Mouse (Mus musculus): ENCODE results near the gene Pabpc4. TPM values are rescaled to one million over a fixed set of nuclear protein-coding genes. Genes with fewer than 3 reads are reported as not detected.
"Not testable (repeated sequence)": the region's sequence is repeated elsewhere in the genome, so short reads cannot be mapped to it uniquely, and the experiment has no call there.

The Pabpc4 gene
- polyA plus RNA-seq, 1 experiment from 2014 or later: 32.9 TPM

DNA sequence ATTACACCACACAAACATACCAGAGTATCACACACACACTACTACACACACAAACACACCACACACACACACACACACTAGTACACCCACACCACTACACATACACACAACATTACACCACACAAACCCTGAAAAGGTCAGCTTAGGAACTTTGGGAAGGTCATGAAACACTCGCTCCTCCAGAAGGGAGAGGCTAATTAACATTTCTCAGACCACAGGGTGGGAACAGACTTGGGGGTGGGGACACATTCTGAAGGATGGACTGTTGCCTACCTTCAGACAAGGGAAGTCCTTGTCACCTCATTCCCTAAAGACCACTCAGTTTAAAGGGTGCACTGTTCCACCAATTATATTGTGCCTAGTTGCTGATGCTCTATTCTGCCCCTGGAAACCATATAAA is 69.8 kb downstream of the Pabpc4 start:
- H3K27me3 ChIP-seq (ENCODE audit: control insufficient read depth, insufficient read depth, low read length); H3K4me1 ChIP-seq (replicated peaks; ENCODE audit: control insufficient read depth, insufficient read depth, low read length); H3K9me3 ChIP-seq (ENCODE audit: control insufficient read depth, low read length); H3K4me2 ChIP-seq (replicated peaks); H3K27ac ChIP-seq; DNase-seq (ENCODE audit: low spot score); H3K4me3 ChIP-seq (replicated peaks; ENCODE audit: low read length); H3K9ac ChIP-seq; ATAC-seq (ENCODE audit: low FRiP score); H3K36me3 ChIP-seq (replicated peaks; ENCODE audit: control insufficient read depth, insufficient read depth): not testable (repeated sequence)
- WGBS: 69% methylated on average over 1 of the region's 1 CpGs

DNA sequence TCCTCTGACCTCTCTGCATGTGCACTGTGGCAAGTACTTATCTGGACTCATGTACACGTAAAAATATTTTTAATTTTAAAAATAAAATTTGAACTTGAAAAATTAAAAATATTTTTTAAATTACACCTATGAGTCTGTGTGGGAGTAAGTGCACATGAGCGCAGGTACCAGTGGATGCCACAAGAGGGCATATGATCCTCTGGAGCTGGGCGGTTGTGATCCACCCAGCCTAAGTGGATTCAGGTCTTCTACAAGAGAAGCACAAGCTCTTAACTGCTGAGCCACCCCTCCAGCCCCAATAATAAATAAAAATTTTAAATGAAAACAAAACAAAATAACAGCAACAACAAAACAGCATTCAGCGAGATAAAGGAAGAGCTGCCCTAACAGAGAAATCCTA is 71.0 kb downstream of the Pabpc4 start:
- ATAC-seq (ENCODE audit: low FRiP score): no peak
- WGBS: 95% methylated on average over 4 of the region's 4 CpGs
- no peak overlapping the region for H3K4me2 ChIP-seq (replicated peaks)

DNA sequence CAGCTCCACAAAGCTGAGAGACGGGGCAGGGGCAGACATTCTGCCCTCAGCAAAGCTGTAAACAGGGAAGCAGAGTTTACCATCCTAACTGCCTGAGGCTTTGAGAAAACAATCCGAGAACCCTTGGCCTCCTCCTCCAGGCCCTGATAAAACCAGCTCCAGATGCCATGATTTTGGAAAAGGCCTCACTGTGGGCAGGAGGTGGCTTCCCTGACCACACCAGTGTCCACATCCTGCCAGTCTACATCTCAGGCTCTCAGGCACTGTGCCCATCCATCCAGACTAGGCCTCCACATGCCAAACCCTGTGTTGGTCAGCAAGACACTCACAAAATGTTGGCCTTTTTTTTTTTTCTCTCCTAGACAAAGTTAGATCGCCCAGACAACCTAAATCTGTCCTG is 72.0 kb downstream of the Pabpc4 start:
- 74% methylated on average over 3 of the region's 3 CpGs for WGBS

More for the DNA sequence above, 71.0 kb downstream of the Pabpc4 start:
- H3K27ac ChIP-seq: no peak overlapping the region
- no peaks in the 10 kb centered on the region for H3K4me1 ChIP-seq (replicated peaks; ENCODE audit: control insufficient read depth, insufficient read depth, low read length)
- H3K4me3 ChIP-seq (replicated peaks; ENCODE audit: low read length): no peak overlapping the region
- H3K9me3 ChIP-seq (ENCODE audit: control insufficient read depth, low read length): no peaks in the 10 kb centered on the region
- H3K27me3 ChIP-seq (ENCODE audit: control insufficient read depth, insufficient read depth, low read length): no peaks in the 10 kb centered on the region
- no peak overlapping the region for H3K9ac ChIP-seq
- H3K36me3 ChIP-seq (replicated peaks; ENCODE audit: control insufficient read depth, insufficient read depth): no peaks in the 10 kb centered on the region
- DNase-seq (ENCODE audit: low spot score): no peak

DNA sequence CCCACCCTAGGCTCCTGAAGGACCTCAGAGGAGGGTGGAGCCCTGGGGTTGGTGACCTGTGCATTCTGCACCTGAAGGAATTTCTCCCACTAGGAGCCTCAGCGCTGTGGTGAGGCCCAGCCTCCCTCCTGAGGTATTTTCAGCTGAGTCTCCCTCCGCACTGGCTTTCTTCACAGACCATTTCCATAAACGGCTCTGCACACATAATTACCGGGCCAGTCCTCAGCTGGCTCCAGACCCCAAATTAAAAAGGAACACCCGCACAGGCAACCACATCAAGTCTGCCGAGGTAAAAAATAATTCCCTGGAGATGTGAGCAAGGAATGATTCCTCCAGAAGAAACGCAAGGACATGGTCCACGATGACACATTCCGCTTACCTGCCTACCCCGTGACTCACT is 73.1 kb downstream of the Pabpc4 start:
- not testable (repeated sequence) for H3K9ac ChIP-seq; DNase-seq (ENCODE audit: low spot score); ATAC-seq (ENCODE audit: low FRiP score); H3K9me3 ChIP-seq (ENCODE audit: control insufficient read depth, low read length); H3K4me2 ChIP-seq (replicated peaks); H3K36me3 ChIP-seq (replicated peaks; ENCODE audit: control insufficient read depth, insufficient read depth); H3K27me3 ChIP-seq (ENCODE audit: control insufficient read depth, insufficient read depth, low read length); H3K27ac ChIP-seq; H3K4me1 ChIP-seq (replicated peaks; ENCODE audit: control insufficient read depth, insufficient read depth, low read length); H3K4me3 ChIP-seq (replicated peaks; ENCODE audit: low read length)
- 81% methylated on average over 10 of the region's 10 CpGs for WGBS

More for the DNA sequence above, 72.0 kb downstream of the Pabpc4 start:
- Histone ChIP-seq H3K36me3 (replicated peaks; ENCODE audit: control insufficient read depth, insufficient read depth) (no peaks in the 10 kb centered on the region), H3K27ac (no peak overlapping the region), H3K9ac (no peak overlapping the region), H3K4me1 (replicated peaks; ENCODE audit: control insufficient read depth, insufficient read depth, low read length) (no peaks in the 10 kb centered on the region), H3K4me3 (replicated peaks; ENCODE audit: low read length) (no peak overlapping the region), H3K9me3 (ENCODE audit: control insufficient read depth, low read length) (no peaks in the 10 kb centered on the region), H3K27me3 (ENCODE audit: control insufficient read depth, insufficient read depth, low read length) (no peaks in the 10 kb centered on the region), H3K4me2 (replicated peaks) (no peak overlapping the region)
- no peak for ATAC-seq (ENCODE audit: low FRiP score)
- no peak for DNase-seq (ENCODE audit: low spot score)

DNA sequence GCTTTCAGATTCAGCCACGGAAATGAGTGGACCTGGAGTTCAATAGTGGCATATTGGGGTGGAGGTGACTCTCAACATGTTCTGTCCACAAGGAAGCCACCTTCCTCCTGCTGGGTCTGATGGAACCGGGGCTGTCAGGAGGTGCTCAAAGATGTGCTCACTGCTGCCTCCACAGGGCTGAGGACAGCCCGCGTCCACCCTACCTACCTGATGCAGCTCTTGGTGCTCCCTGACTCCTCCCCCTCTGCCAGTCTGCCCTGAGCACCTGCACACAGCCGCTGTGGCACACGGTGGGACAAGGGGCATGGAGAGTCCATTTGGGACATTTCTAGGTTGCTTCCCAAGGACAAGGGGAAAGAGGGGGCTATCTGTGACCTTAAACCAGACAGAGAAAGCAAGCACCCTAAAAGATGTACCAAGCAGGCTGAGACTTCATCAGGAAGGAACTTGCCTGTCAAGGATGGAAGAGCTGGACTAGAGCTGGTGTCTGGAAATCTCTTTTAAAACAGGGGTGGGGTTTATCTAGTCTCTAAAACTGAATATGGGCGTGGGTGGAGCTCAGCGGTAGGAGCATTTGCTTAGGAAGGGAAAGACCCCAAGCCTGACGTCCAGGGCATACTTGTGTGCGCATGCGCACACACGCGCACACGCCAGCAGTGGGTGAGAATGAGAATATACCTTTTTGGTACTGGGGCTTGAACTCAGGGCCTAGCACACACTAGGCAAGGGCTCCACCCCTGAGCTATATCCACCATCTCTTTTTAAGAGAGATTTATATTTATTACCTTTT is 73.8 kb downstream of the Pabpc4 start:
- H3K27me3 ChIP-seq (ENCODE audit: control insufficient read depth, insufficient read depth, low read length): peaks cover 6% of the 10 kb centered on the region
- WGBS: 69% methylated on average over 14 of the region's 14 CpGs
- no peaks in the 10 kb centered on the region for H3K4me1 ChIP-seq (replicated peaks; ENCODE audit: control insufficient read depth, insufficient read depth, low read length)
- no peak for DNase-seq (ENCODE audit: low spot score)
- no peak overlapping the region for H3K27ac ChIP-seq
- ATAC-seq (ENCODE audit: low FRiP score): no peak
- no peaks in the 10 kb centered on the region for H3K36me3 ChIP-seq (replicated peaks; ENCODE audit: control insufficient read depth, insufficient read depth)
- no peaks in the 10 kb centered on the region for H3K9me3 ChIP-seq (ENCODE audit: control insufficient read depth, low read length)
- H3K4me2 ChIP-seq (replicated peaks): no peak overlapping the region
- H3K9ac ChIP-seq: no peak overlapping the region
- no peak overlapping the region for H3K4me3 ChIP-seq (replicated peaks; ENCODE audit: low read length)

DNA sequence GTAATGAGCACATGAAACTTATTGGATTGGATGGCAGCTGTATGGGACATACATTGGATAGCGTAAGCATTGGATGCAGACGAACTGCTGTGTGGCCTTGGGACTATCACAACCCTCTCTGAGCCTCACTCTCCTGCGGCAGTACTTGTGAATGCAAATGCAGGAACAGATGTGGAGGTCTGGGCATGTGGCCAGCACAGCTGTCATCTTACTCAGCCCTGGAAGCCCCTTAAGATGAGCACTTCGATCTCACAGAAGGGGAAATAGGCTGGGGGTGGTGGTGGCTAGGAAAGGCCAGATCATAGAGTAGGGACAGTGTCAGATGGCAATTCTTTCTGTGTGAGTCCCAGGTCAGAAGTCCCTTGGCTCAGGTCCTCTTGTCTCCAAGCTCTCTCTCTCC is 75.5 kb downstream of the Pabpc4 start:
- Histone ChIP-seq H3K4me1 (replicated peaks; ENCODE audit: control insufficient read depth, insufficient read depth, low read length) (peaks cover 5% of the 10 kb centered on the region; the same call in 1 of the 2 replicates), H3K4me2 (replicated peaks) (no peak overlapping the region), H3K9ac (no peak overlapping the region), H3K27me3 (ENCODE audit: control insufficient read depth, insufficient read depth, low read length) (peaks cover 23% of the 10 kb centered on the region), H3K9me3 (ENCODE audit: control insufficient read depth, low read length) (no peaks in the 10 kb centered on the region), H3K27ac (no peak overlapping the region), H3K4me3 (replicated peaks; ENCODE audit: low read length) (no peak overlapping the region), H3K36me3 (replicated peaks; ENCODE audit: control insufficient read depth, insufficient read depth) (no peaks in the 10 kb centered on the region)
- 80% methylated on average over 4 of the region's 4 CpGs for WGBS
- DNase-seq (ENCODE audit: low spot score) (no peak), ATAC-seq (ENCODE audit: low FRiP score) (no peak)

DNA sequence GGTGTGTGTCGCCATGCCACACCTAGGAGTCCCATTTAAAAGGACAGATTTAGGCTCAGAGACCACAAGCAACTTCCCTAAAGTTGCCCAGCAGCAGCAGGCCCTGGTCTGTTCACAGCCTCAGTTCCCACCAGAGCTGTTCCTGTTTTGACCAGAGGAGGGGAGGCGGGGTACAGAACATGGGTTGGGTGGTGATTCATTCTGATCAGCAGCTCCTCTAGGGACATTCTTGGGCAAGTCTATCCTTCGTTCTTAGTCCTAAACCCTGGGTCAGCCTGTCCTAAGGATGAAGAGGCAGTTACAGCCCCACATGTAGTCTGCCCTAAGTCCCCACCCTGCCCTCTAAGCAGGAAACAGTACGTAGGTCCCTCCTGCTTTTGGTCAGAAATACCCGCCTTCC is 78.1 kb downstream of the Pabpc4 start:
- no peak for DNase-seq (ENCODE audit: low spot score)
- ATAC-seq (ENCODE audit: low FRiP score): no peak
- H3K36me3 ChIP-seq (replicated peaks; ENCODE audit: control insufficient read depth, insufficient read depth): no peaks in the 10 kb centered on the region
- no peak overlapping the region for H3K4me3 ChIP-seq (replicated peaks; ENCODE audit: low read length)
- WGBS: 84% methylated on average over 5 of the region's 5 CpGs
- H3K9ac ChIP-seq: no peak overlapping the region
- H3K4me1 ChIP-seq (replicated peaks; ENCODE audit: control insufficient read depth, insufficient read depth, low read length): peaks cover 10% of the 10 kb centered on the region; the same call in 1 of the 2 replicates
- no peak overlapping the region for H3K4me2 ChIP-seq (replicated peaks)
- no peak overlapping the region for H3K27ac ChIP-seq
- H3K9me3 ChIP-seq (ENCODE audit: control insufficient read depth, low read length): no peaks in the 10 kb centered on the region
- H3K27me3 ChIP-seq (ENCODE audit: control insufficient read depth, insufficient read depth, low read length): peaks cover 41% of the 10 kb centered on the region

DNA sequence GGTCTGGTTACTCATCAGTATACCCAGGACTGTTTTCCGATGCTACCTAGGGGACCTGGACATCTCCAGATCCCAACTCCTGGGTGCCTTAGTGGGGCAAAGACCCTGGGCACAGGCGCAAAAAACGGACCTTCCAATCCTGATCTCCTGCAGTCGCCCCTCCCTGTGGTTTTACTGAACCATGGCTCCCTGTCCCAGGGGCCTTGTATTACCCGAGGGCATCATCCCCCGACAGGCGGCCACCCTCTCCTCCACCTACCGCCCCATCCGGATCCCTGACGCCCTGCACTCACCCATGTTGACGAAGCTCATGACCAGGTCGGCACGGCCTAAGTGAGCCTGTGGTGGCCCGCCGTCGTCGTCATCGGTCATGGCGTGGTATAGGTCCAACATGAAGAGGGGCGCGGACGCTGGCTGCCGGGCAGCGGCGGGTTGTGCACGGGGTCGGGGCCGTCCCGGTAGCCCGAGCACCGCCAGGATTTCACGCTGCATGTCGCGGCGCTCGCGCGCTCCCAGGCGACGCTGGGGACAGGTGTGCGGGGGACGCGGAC is 80.0 kb downstream of the Pabpc4 start:
- Histone ChIP-seq H3K27ac (no peak overlapping the region), H3K4me1 (replicated peaks; ENCODE audit: control insufficient read depth, insufficient read depth, low read length) (peaks cover 10% of the 10 kb centered on the region; the same call in 1 of the 2 replicates), H3K9me3 (ENCODE audit: control insufficient read depth, low read length) (no peaks in the 10 kb centered on the region), H3K27me3 (ENCODE audit: control insufficient read depth, insufficient read depth, low read length) (peaks cover 41% of the 10 kb centered on the region), H3K4me2 (replicated peaks) (peak overlapping the region; percentile 84), H3K36me3 (replicated peaks; ENCODE audit: control insufficient read depth, insufficient read depth) (peaks cover 5% of the 10 kb centered on the region; the same call in 1 of the 2 replicates), H3K4me3 (replicated peaks; ENCODE audit: low read length) (peak overlapping the region; percentile 45), H3K9ac (peak overlapping the region; percentile 49)
- ATAC-seq (ENCODE audit: low FRiP score): peak; percentile 35
- WGBS: 3% methylated on average over 43 of the region's 43 CpGs
- no peak for DNase-seq (ENCODE audit: low spot score)

DNA sequence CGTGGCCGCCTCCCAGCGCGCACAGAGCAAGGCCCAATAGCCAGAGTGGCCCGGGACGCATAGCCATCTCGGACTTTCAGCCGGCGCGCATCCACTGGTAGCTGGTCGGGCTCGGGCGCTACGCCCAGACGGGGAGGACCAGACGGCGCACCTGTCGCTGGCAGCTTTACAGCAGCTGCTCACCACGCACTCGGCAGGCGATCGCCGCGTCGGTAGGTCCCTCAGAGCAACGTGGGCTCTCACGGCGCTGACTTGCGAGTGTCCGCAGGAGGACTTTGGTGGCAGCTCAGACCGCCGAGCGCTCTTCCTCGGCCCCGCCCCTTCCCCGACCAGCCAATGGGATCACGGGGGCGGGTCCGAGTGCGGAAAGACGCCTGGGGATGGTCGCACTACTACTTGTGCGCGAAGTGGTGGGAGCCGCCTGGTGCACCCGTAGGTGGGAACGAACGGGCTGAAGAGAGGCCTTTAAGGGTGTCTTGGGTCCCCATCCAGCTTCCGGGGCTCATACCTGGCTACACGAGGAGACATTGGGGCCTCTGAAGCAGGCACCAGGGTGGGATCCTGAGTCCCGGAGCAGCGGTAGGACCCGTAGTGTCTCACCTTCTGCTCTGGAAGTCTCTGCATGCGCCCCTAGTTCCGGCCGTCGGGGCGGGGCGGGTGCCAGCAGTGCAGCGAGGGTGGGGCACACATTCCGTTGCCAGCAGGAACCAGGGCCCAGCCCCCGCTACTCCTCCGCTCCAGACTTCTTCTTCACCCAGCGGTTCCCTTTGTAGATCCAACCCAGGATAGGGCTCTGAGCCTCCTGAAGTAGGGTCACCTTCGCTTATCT is 80.7 kb downstream of the Pabpc4 start, which contains the start of gene Bmp8a:
Gene Bmp8a, minus strand, starts transcription at position 611 of the 829 bp plus-strand sequence.
- no peaks in the 10 kb centered on the region for H3K9me3 ChIP-seq (ENCODE audit: control insufficient read depth, low read length)
- no peak within 1 kb of the TSS for H3K27ac ChIP-seq
- peaks cover 41% of the 10 kb centered on the region for H3K27me3 ChIP-seq (ENCODE audit: control insufficient read depth, insufficient read depth, low read length)
- peaks cover 12% of the 10 kb centered on the region for H3K36me3 ChIP-seq (replicated peaks; ENCODE audit: control insufficient read depth, insufficient read depth)
- WGBS: under 1% methylated on average over 65 of the region's 65 CpGs
- peak; percentile 70 for DNase-seq (ENCODE audit: low spot score)
- H3K4me2 ChIP-seq (replicated peaks): peak within 1 kb of the TSS; percentile 84
- peak; percentile 86 for ATAC-seq (ENCODE audit: low FRiP score)
- peaks cover 10% of the 10 kb centered on the region; the same call in 1 of the 2 replicates for H3K4me1 ChIP-seq (replicated peaks; ENCODE audit: control insufficient read depth, insufficient read depth, low read length)
- peak within 1 kb of the TSS; percentile 49 for H3K9ac ChIP-seq
- peak within 1 kb of the TSS; percentile 45 for H3K4me3 ChIP-seq (replicated peaks; ENCODE audit: low read length)

All from hindbrain, embryonic 14.5 days (tissue).